ENCODE assay signal across 9 mouse cellular contexts in the genomic region with DNA sequence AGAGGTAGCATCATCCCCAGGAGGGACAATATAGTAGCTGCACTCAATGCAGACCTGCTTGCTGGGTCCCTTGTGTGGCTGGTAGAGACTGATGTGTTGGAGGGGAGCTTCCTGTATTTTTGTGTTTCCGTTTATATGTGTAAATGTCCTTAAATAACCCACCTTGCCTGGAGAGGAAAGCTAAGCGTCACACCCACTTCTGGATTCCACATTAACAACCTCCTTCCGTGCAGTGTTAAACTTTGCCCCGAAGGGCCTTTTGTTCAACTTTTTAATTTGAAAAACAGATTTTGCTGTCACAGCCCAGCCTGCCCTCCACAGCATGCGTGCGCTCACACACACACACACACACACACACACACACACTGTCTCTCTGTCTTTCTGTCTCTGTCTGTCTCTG.
DNase-seq lines count a peak whose midpoint lies in the region; ATAC-seq lines count a peak whose summit lies in the region.
"Had no signal": no experiment of that assay in that cellular context is flagged by ENCODE, and none has a peak within 500 bp of the region (broad histone marks: within the 10 kb centered on the region; RNA-seq: fewer than 3 reads in every experiment).

No protein-coding gene starts in this region.

- peaks cover 65% of the 10 kb centered on the region for H3K4me1 ChIP-seq in midbrain, embryonic 14.5 days (ENCODE audit: control insufficient read depth, insufficient read depth, low read length)

- no peaks in the 10 kb centered on the region for H3K9me3 ChIP-seq in midbrain, embryonic 14.5 days (ENCODE audit: control insufficient read depth, low read length)

- ATAC-seq in granulocyte monocyte progenitor cell, adult 5-6 weeks (replicated peaks; ENCODE audit: poor library complexity, severe bottlenecking): peak; percentile 15; the same call in 1 of the 2 replicates
- no peak for ATAC-seq in midbrain, embryonic 14.5 days (ENCODE audit: low FRiP score, low TSS enrichment)
- no peak for ATAC-seq in inflammation-experienced regulatory T-cells, adult 6 months
- ATAC-seq: activated CD4-positive, CD25-positive, alpha-beta regulatory T cell, adult 4 months had no signal

- H3K9ac ChIP-seq in midbrain, embryonic 14.5 days (replicated peaks; ENCODE audit: low read length): no peak overlapping the region

- 0 out of 2 replicates have a peak overlapping the region, but pooled peaks have one; percentile 20 for H3K27ac ChIP-seq in midbrain, embryonic 14.5 days (replicated peaks; ENCODE audit: low read depth, low read length)

- intact Hi-C loops in heart, postnatal 14 days (cut with DNase I): loop anchor here (5.0 to 10.0 kb wide), 5 partner anchors 59 to 431 kb away; no protein-coding TSS in a partner anchor
- intact Hi-C loops in left cerebral cortex, postnatal 14 days (cut with DNase I): loop anchor here (5.0 to 10.0 kb wide), 3 partner anchors 219 to 329 kb away; a partner anchor contains a TSS

- H3K4me3 ChIP-seq in midbrain, embryonic 14.5 days (replicated peaks; ENCODE audit: low read depth, low read length): no peak overlapping the region

- no peaks in the 10 kb centered on the region for H3K36me3 ChIP-seq in midbrain, embryonic 14.5 days (ENCODE audit: control insufficient read depth, insufficient read depth, low read length)

- peak; percentile 98 for DNase-seq in heart, adult 11 months
- DNase-seq in heart, postnatal 14 days: no peak
- peak; percentile 61 for DNase-seq in kidney, adult 18-20 months
- no peak for DNase-seq in midbrain, embryonic 14.5 days
- no peak for DNase-seq in left cerebral cortex, postnatal 14 days (ENCODE audit: low spot score in 2 of 2)
- DNase-seq in spleen, postnatal 4 days (ENCODE audit: low spot score in 2 of 2): no peak

- H3K4me2 ChIP-seq in midbrain, embryonic 14.5 days (ENCODE audit: low read length): no peak overlapping the region

- no peaks in the 10 kb centered on the region for H3K27me3 ChIP-seq in midbrain, embryonic 14.5 days (ENCODE audit: control insufficient read depth, insufficient read depth, low read length)

- 40% methylated on average over 6 of the region's 6 CpGs for WGBS in midbrain, embryonic 14.5 days

Comparison
In these comparisons a context has a peak if more than half of its experiments do, and no peak if none do; other contexts are left out.
1. DNase-seq: peak in heart, adult 11 months (single experiment) and kidney, adult 18-20 months (single experiment); none in heart, postnatal 14 days (0 of 2), midbrain, embryonic 14.5 days (single experiment), left cerebral cortex, postnatal 14 days (0 of 2) and spleen, postnatal 4 days (0 of 2).